Mouse (Mus musculus) liver, postnatal 0 days (tissue): ENCODE measurements around the gene Nt5e. TPM values are rescaled to one million over a fixed set of nuclear protein-coding genes. Genes with fewer than 3 reads are reported as not detected.

ENCODE experiments used
- ATAC-seq: fragments of 200-750 bp; cut with Nextera tagmentation; 2 replicates; pipeline ENCODE4 v1.8.0; 2017; ENCODE audit warnings: mild to moderate bottlenecking, moderate library complexity
- DNase-seq: peaks from one replicate; pipeline ENCODE4 v3.0.0-alpha.2; 2016
- H3K27ac ChIP-seq: fragments of 300-500 bp; sonication (generic); 2 replicates; pipeline ENCODE4 v1.5.1; 2014; ENCODE audit warnings: antibody characterized with exemption, moderate library complexity, mild to moderate bottlenecking, low read depth
- H3K27me3 ChIP-seq: fragments of 300-500 bp; sonication (generic); 2 replicates; pipeline ENCODE4 v1.6.1; 2014; ENCODE audit warnings: low read length, control low read depth, mixed read lengths; ENCODE audit not compliant: insufficient read depth
- H3K36me3 ChIP-seq: fragments of 300-500 bp; sonication (generic); replicated peaks from 2 replicates; pipeline ENCODE4 v1.6.1; 2014; ENCODE audit warnings: mild to moderate bottlenecking, control low read depth, low read length, moderate library complexity, mixed read lengths; ENCODE audit not compliant: insufficient read depth
- H3K4me1 ChIP-seq: fragments of 300-500 bp; sonication (generic); 2 replicates; pipeline ENCODE4 v1.6.1; 2014; ENCODE audit warnings: antibody characterized with exemption, mild to moderate bottlenecking, control low read depth; ENCODE audit not compliant: insufficient read depth
- H3K4me2 ChIP-seq: fragments of 300-500 bp; sonication (generic); 2 replicates; pipeline ENCODE4 v1.6.1; 2014; ENCODE audit warnings: low read depth, mild to moderate bottlenecking, low read length, moderate library complexity, mixed read lengths
- H3K4me3 ChIP-seq: fragments of 300-500 bp; sonication (generic); 2 replicates; pipeline ENCODE4 v1.5.1; 2014; ENCODE audit warnings: low read depth, low read length
- H3K9ac ChIP-seq: fragments of 300-500 bp; sonication (generic); replicated peaks from 2 replicates; pipeline ENCODE4 v1.6.1; 2014; ENCODE audit warnings: mild to moderate bottlenecking, moderate library complexity
- H3K9me3 ChIP-seq: fragments of 300-500 bp; sonication (generic); 2 replicates; pipeline ENCODE4 v1.6.1; 2016; ENCODE audit warnings: mild to moderate bottlenecking, control low read depth, low read length, mixed read lengths
- CTCF ChIP-seq: sonication (generic); IDR thresholded peaks from 2 replicates; pipeline ENCODE4 v1.5.1; 2016; ENCODE audit warnings: antibody characterized with exemption, low read depth
- EP300 ChIP-seq: IDR thresholded peaks from 2 replicates; pipeline ENCODE4 v1.6.1; 2016; ENCODE audit warnings: antibody characterized with exemption, low read depth, mild to moderate bottlenecking
- WGBS: fragments of 180-500 bp; shearing (Covaris S2); extraction: QIAGEN DNeasy Blood & Tissue Kit; methylation state at CpG from one replicate; pipeline ENCODE4 v1.1.7; 2014; ENCODE audit not compliant: insufficient replicate concordance; 5-methylcytosine and 5-hydroxymethylcytosine counted together
- polyA plus RNA-seq: library from polyadenylated mRNA; unstranded; fragments of >200 nt; fragmentation: Nextera tagmentation; extraction: Ambion mirVana; gene quantifications from 2 replicates; pipeline ENCODE4 v1.2.1, GENCODE M21; 2015

The Nt5e gene
- polyA plus RNA-seq, 1 experiment from 2014 or later = 18.9 TPM

- ATAC-seq (no peak), DNase-seq (no peak)
- no peaks in the 10 kb centered on the region for H3K27me3 ChIP-seq
- TF ChIP-seq CTCF = no peak
- no peak for TF ChIP-seq EP300
- peaks cover 8% of the 10 kb centered on the region for H3K4me1 ChIP-seq
- no peak overlapping the region for H3K4me2 ChIP-seq
- no peaks in the 10 kb centered on the region for H3K9me3 ChIP-seq
- no peaks in the 10 kb centered on the region for H3K36me3 ChIP-seq
- no peak overlapping the region for H3K9ac ChIP-seq
- no peak overlapping the region for H3K4me3 ChIP-seq
- WGBS = 68% methylated on average over 1 of the region's 1 CpGs
- H3K27ac ChIP-seq = no peak overlapping the region
These were observed 23.3 kb downstream of the Nt5e start for GRCm38 (mm10) chr9:88350317-88350716.

- H3K36me3 ChIP-seq = no peaks in the 10 kb centered on the region
- TF ChIP-seq CTCF (no peak), EP300 (no peak)
- no peak overlapping the region for H3K9ac ChIP-seq
- ATAC-seq (no peak), DNase-seq (no peak)
- H3K4me2 ChIP-seq = no peak overlapping the region
- H3K27me3 ChIP-seq = no peaks in the 10 kb centered on the region
- no peaks in the 10 kb centered on the region for H3K9me3 ChIP-seq
- WGBS = 59% methylated on average over 3 of the region's 3 CpGs
- H3K27ac ChIP-seq = no peak overlapping the region
- no peak overlapping the region for H3K4me3 ChIP-seq
- H3K4me1 ChIP-seq = peaks cover 8% of the 10 kb centered on the region
These were observed 24.2 kb downstream of the Nt5e start for GRCm38 (mm10) chr9:88351163-88351562.

- H3K9me3 ChIP-seq = no peaks in the 10 kb centered on the region
- WGBS = 69% methylated on average over 6 of the region's 6 CpGs
- H3K4me2 ChIP-seq = no peak overlapping the region
- ATAC-seq (no peak), DNase-seq (no peak)
- H3K27ac ChIP-seq = no peak overlapping the region
- H3K4me3 ChIP-seq = no peak overlapping the region
- H3K9ac ChIP-seq = no peak overlapping the region
- TF ChIP-seq EP300 (no peak), CTCF (no peak)
- H3K27me3 ChIP-seq = no peaks in the 10 kb centered on the region
- H3K4me1 ChIP-seq = peaks cover 3% of the 10 kb centered on the region; the same call in 1 of the 2 replicates
- no peaks in the 10 kb centered on the region for H3K36me3 ChIP-seq
These were observed 25.7 kb downstream of the Nt5e start for GRCm38 (mm10) chr9:88352741-88353140.

- Histone ChIP-seq H3K9ac (no peak overlapping the region), H3K27me3 (no peaks in the 10 kb centered on the region), H3K4me1 (peaks cover 3% of the 10 kb centered on the region; the same call in 1 of the 2 replicates), H3K4me2 (no peak overlapping the region), H3K27ac (no peak overlapping the region), H3K36me3 (no peaks in the 10 kb centered on the region), H3K4me3 (no peak overlapping the region), H3K9me3 (no peaks in the 10 kb centered on the region)
- 80% methylated on average over 7 of the region's 7 CpGs for WGBS
- TF ChIP-seq EP300 (no peak), CTCF (no peak)
- no peak for ATAC-seq
- DNase-seq = no peak
These were observed 26.5 kb downstream of the Nt5e start for GRCm38 (mm10) chr9:88353459-88353858.

- 34% methylated on average over 3 of the region's 3 CpGs for WGBS
These were observed 30.2 kb downstream of the Nt5e start for GRCm38 (mm10) chr9:88357173-88357572.

GRCm38 (mm10) chr9:88359140-88359539 is 32.1 kb downstream of the Nt5e start:
- Histone ChIP-seq H3K4me3 (no peak overlapping the region), H3K9me3 (no peaks in the 10 kb centered on the region), H3K36me3 (peaks cover 3% of the 10 kb centered on the region; the same call in 1 of the 2 replicates), H3K9ac (no peak overlapping the region), H3K4me1 (peaks cover 3% of the 10 kb centered on the region; the same call in 1 of the 2 replicates), H3K27me3 (no peaks in the 10 kb centered on the region), H3K27ac (no peak overlapping the region), H3K4me2 (no peak overlapping the region)
- TF ChIP-seq EP300 = no peak
- TF ChIP-seq CTCF = no peak
- WGBS = 47% methylated on average over 2 of the region's 2 CpGs
- no peak for DNase-seq
- ATAC-seq = no peak

More at GRCm38 (mm10) chr9:88357173-88357572, 30.2 kb downstream of the Nt5e start:
- Histone ChIP-seq H3K27ac (no peak overlapping the region), H3K4me3 (no peak overlapping the region), H3K27me3 (no peaks in the 10 kb centered on the region), H3K36me3 (no peaks in the 10 kb centered on the region), H3K9ac (no peak overlapping the region), H3K4me2 (no peak overlapping the region), H3K4me1 (0 out of 2 replicates have a peak, but pooled peaks cover 3% of the 10 kb centered on the region), H3K9me3 (no peaks in the 10 kb centered on the region)
- TF ChIP-seq EP300 = no peak
- TF ChIP-seq CTCF = no peak
- DNase-seq (no peak), ATAC-seq (no peak)
